Mouse (Mus musculus) limb, embryonic 13.5 days (tissue): ENCODE data around the gene Nedd4. TPM values are rescaled to one million over a fixed set of nuclear protein-coding genes. Genes with fewer than 3 reads are reported as not detected.

Experiments
- ATAC-seq: fragments of 200-750 bp; cut with Nextera tagmentation; 2 replicates; pipeline ENCODE4 v1.8.0; 2017; ENCODE audit warnings: low read depth, moderate number of reproducible peaks, moderate TSS enrichment; ENCODE audit not compliant: low FRiP score
- H3K27ac ChIP-seq: fragments of 300-500 bp; sonication (generic); 2 replicates; pipeline ENCODE4 v1.5.1; 2015; ENCODE audit warnings: inconsistent platforms, mild to moderate bottlenecking, moderate library complexity
- H3K27me3 ChIP-seq: fragments of 300-500 bp; sonication (generic); 2 replicates; pipeline ENCODE4 v1.6.1; 2015; ENCODE audit warnings: mild to moderate bottlenecking, inconsistent platforms
- H3K36me3 ChIP-seq: fragments of 300-500 bp; sonication (generic); 2 replicates; pipeline ENCODE4 v1.6.1; 2015; ENCODE audit warnings: inconsistent platforms, mild to moderate bottlenecking, moderate library complexity
- H3K4me1 ChIP-seq: fragments of 300-500 bp; sonication (generic); 2 replicates; pipeline ENCODE4 v1.6.1; 2015; ENCODE audit warnings: inconsistent platforms
- H3K4me2 ChIP-seq: fragments of 300-500 bp; sonication (generic); replicated peaks from 2 replicates; pipeline ENCODE4 v1.6.1; 2015; ENCODE audit warnings: inconsistent platforms, mild to moderate bottlenecking, moderate library complexity
- H3K4me3 ChIP-seq: fragments of 300-500 bp; sonication (generic); 2 replicates; pipeline ENCODE4 v1.5.1; 2015; ENCODE audit warnings: moderate library complexity, mild to moderate bottlenecking, inconsistent platforms
- H3K9ac ChIP-seq: fragments of 300-500 bp; sonication (generic); 2 replicates; pipeline ENCODE4 v1.6.1; 2015; ENCODE audit warnings: mild to moderate bottlenecking, inconsistent platforms
- H3K9me3 ChIP-seq: fragments of 300-500 bp; sonication (generic); 2 replicates; pipeline ENCODE4 v1.6.1; 2016; ENCODE audit warnings: inconsistent platforms
- WGBS: fragments of 180-500 bp; shearing (Covaris S2); methylation state at CpG from one replicate; pipeline ENCODE4 v1.1.7; 2015; 5-methylcytosine and 5-hydroxymethylcytosine counted together
- polyA plus RNA-seq: library from polyadenylated mRNA; unstranded; fragments of >200 nt; fragmentation: Nextera tagmentation; extraction: Ambion mirVana; gene quantifications from 2 replicates; pipeline ENCODE4 v1.2.1, GENCODE M21; 2015

Gene Nedd4
- polyA plus RNA-seq: 754 and 779 TPM in 2 replicates

- H3K27me3 ChIP-seq: no peaks in the 10 kb centered on the region
- peaks cover 43% of the 10 kb centered on the region for H3K4me1 ChIP-seq
- H3K27ac ChIP-seq: peak within 1 kb of the TSS; percentile 99
- H3K9ac ChIP-seq: peak within 1 kb of the TSS; percentile 100
- H3K36me3 ChIP-seq: peaks cover 31% of the 10 kb centered on the region
- under 1% methylated on average over 72 of the region's 83 CpGs for WGBS
- peak; percentile 91 for ATAC-seq
- H3K4me3 ChIP-seq: peak within 1 kb of the TSS; percentile 80
- H3K4me2 ChIP-seq: peak within 1 kb of the TSS; percentile 97
- H3K9me3 ChIP-seq: no peaks in the 10 kb centered on the region
These were observed at the start of gene Nedd4 for GRCm38 (mm10) chr9:72661895-72662661. Nedd4 (plus strand) TSS chr9:72662346.

- H3K4me3 ChIP-seq: no peak overlapping the region
- peaks cover 41% of the 10 kb centered on the region for H3K36me3 ChIP-seq
- no peak overlapping the region for H3K4me2 ChIP-seq
- H3K4me1 ChIP-seq: no peaks in the 10 kb centered on the region
- H3K27ac ChIP-seq: no peak overlapping the region
- no peak for ATAC-seq
- 67% methylated on average over 2 of the region's 2 CpGs for whole genome bisulfite sequencing
- H3K9me3 ChIP-seq: no peaks in the 10 kb centered on the region
- no peaks in the 10 kb centered on the region for H3K27me3 ChIP-seq
- H3K9ac ChIP-seq: no peak overlapping the region
These were observed 48.3 kb upstream of the Nedd4 start for GRCm38 (mm10) chr9:72613884-72614283.

- H3K9me3 ChIP-seq: no peaks in the 10 kb centered on the region
- H3K4me1 ChIP-seq: no peaks in the 10 kb centered on the region
- no peak for ATAC-seq
- H3K27me3 ChIP-seq: no peaks in the 10 kb centered on the region
- peaks cover 47% of the 10 kb centered on the region for H3K36me3 ChIP-seq
- no peak overlapping the region for H3K4me2 ChIP-seq
- H3K9ac ChIP-seq: no peak overlapping the region
- WGBS: 71% methylated on average over 6 of the region's 6 CpGs
- H3K4me3 ChIP-seq: no peak overlapping the region
- H3K27ac ChIP-seq: no peak overlapping the region
These were observed 47.2 kb upstream of the Nedd4 start for GRCm38 (mm10) chr9:72614786-72615480.

- H3K36me3 ChIP-seq: peaks cover 46% of the 10 kb centered on the region
- ATAC-seq: no peak
- WGBS: 86% methylated on average over 3 of the region's 3 CpGs
- no peaks in the 10 kb centered on the region for H3K27me3 ChIP-seq
- H3K9ac ChIP-seq: no peak overlapping the region
- no peak overlapping the region for H3K4me2 ChIP-seq
- H3K4me1 ChIP-seq: no peaks in the 10 kb centered on the region
- no peak overlapping the region for H3K4me3 ChIP-seq
- H3K9me3 ChIP-seq: no peaks in the 10 kb centered on the region
- no peak overlapping the region for H3K27ac ChIP-seq
These were observed 44.1 kb upstream of the Nedd4 start for GRCm38 (mm10) chr9:72618037-72618436.

GRCm38 (mm10) chr9:72623605-72624004 is 38.5 kb upstream of the Nedd4 start:
- no peak for ATAC-seq
- Histone ChIP-seq H3K4me3 (no peak overlapping the region), H3K27me3 (no peaks in the 10 kb centered on the region), H3K4me1 (peaks cover 7% of the 10 kb centered on the region), H3K9me3 (no peaks in the 10 kb centered on the region), H3K4me2 (no peak overlapping the region), H3K9ac (no peak overlapping the region), H3K36me3 (peaks cover 29% of the 10 kb centered on the region), H3K27ac (no peak overlapping the region)
- WGBS: 84% methylated on average over 1 of the region's 1 CpGs

- Histone ChIP-seq H3K9ac (no peak overlapping the region), H3K9me3 (no peaks in the 10 kb centered on the region), H3K36me3 (peaks cover 12% of the 10 kb centered on the region), H3K4me1 (peaks cover 10% of the 10 kb centered on the region), H3K4me3 (no peak overlapping the region), H3K27ac (no peak overlapping the region), H3K4me2 (no peak overlapping the region), H3K27me3 (no peaks in the 10 kb centered on the region)
- no peak for ATAC-seq
- 66% methylated on average over 1 of the region's 1 CpGs for WGBS
These were observed 34.5 kb upstream of the Nedd4 start for GRCm38 (mm10) chr9:72627598-72627997.

- Histone ChIP-seq H3K4me3 (no peak overlapping the region), H3K9ac (no peak overlapping the region), H3K27ac (no peak overlapping the region), H3K27me3 (no peaks in the 10 kb centered on the region), H3K4me1 (peaks cover 10% of the 10 kb centered on the region), H3K4me2 (no peak overlapping the region), H3K36me3 (peaks cover 5% of the 10 kb centered on the region; the same call in 1 of the 2 replicates), H3K9me3 (no peaks in the 10 kb centered on the region)
- WGBS: 16% methylated on average over 2 of the region's 2 CpGs
- ATAC-seq: no peak
These were observed 33.6 kb upstream of the Nedd4 start for GRCm38 (mm10) chr9:72628591-72628990.

GRCm38 (mm10) chr9:72632198-72632597 is 29.9 kb upstream of the Nedd4 start:
- Histone ChIP-seq H3K9me3 (no peaks in the 10 kb centered on the region), H3K36me3 (no peaks in the 10 kb centered on the region), H3K4me1 (peaks cover 10% of the 10 kb centered on the region), H3K9ac (no peak overlapping the region), H3K27ac (no peak overlapping the region), H3K4me2 (no peak overlapping the region), H3K27me3 (no peaks in the 10 kb centered on the region), H3K4me3 (no peak overlapping the region)
- WGBS: 42% methylated on average over 1 of the region's 1 CpGs
- no peak for ATAC-seq

- Histone ChIP-seq H3K9me3 (no peaks in the 10 kb centered on the region), H3K36me3 (no peaks in the 10 kb centered on the region), H3K4me1 (peaks cover 17% of the 10 kb centered on the region), H3K4me2 (no peak overlapping the region), H3K27ac (no peak overlapping the region), H3K4me3 (no peak overlapping the region), H3K27me3 (no peaks in the 10 kb centered on the region), H3K9ac (no peak overlapping the region)
- no peak for ATAC-seq
These were observed 27.0 kb upstream of the Nedd4 start for GRCm38 (mm10) chr9:72635134-72635533.

- Histone ChIP-seq H3K9ac (no peak overlapping the region), H3K27ac (no peak overlapping the region), H3K9me3 (no peaks in the 10 kb centered on the region), H3K36me3 (no peaks in the 10 kb centered on the region), H3K4me3 (no peak overlapping the region), H3K4me1 (peaks cover 30% of the 10 kb centered on the region), H3K4me2 (no peak overlapping the region), H3K27me3 (no peaks in the 10 kb centered on the region)
- no peak for ATAC-seq
- 78% methylated on average over 7 of the region's 7 CpGs for WGBS
These were observed 25.6 kb upstream of the Nedd4 start for GRCm38 (mm10) chr9:72636547-72636946.

- no peaks in the 10 kb centered on the region for H3K36me3 ChIP-seq
- no peak overlapping the region for H3K27ac ChIP-seq
- no peaks in the 10 kb centered on the region for H3K27me3 ChIP-seq
- H3K4me3 ChIP-seq: no peak overlapping the region
- no peaks in the 10 kb centered on the region for H3K9me3 ChIP-seq
- no peak overlapping the region for H3K4me2 ChIP-seq
- H3K9ac ChIP-seq: no peak overlapping the region
- ATAC-seq: no peak
- WGBS: 87% methylated on average over 8 of the region's 8 CpGs
- H3K4me1 ChIP-seq: peaks cover 36% of the 10 kb centered on the region
These were observed 24.9 kb upstream of the Nedd4 start for GRCm38 (mm10) chr9:72637243-72637642.

GRCm38 (mm10) chr9:72638951-72639842 is 22.9 kb upstream of the Nedd4 start:
- 35% methylated on average over 9 of the region's 9 CpGs for WGBS
- ATAC-seq: peak; percentile 73
- peak overlapping the region; percentile 67 for H3K4me2 ChIP-seq
- no peaks in the 10 kb centered on the region for H3K36me3 ChIP-seq
- H3K9ac ChIP-seq: peak overlapping the region; percentile 69
- no peaks in the 10 kb centered on the region for H3K27me3 ChIP-seq
- H3K4me3 ChIP-seq: peak overlapping the region; percentile 35
- H3K4me1 ChIP-seq: peaks cover 49% of the 10 kb centered on the region
- H3K9me3 ChIP-seq: no peaks in the 10 kb centered on the region
- peak overlapping the region; percentile 100 for H3K27ac ChIP-seq
